Mouse (Mus musculus): ENCODE results near the gene Greb1. TPM values are rescaled to one million over a fixed set of nuclear protein-coding genes. Genes with fewer than 3 reads are reported as not detected.

Gene Greb1
- polyA plus RNA-seq, 1 experiment from 2014 or later, result 5.5 TPM

DNA sequence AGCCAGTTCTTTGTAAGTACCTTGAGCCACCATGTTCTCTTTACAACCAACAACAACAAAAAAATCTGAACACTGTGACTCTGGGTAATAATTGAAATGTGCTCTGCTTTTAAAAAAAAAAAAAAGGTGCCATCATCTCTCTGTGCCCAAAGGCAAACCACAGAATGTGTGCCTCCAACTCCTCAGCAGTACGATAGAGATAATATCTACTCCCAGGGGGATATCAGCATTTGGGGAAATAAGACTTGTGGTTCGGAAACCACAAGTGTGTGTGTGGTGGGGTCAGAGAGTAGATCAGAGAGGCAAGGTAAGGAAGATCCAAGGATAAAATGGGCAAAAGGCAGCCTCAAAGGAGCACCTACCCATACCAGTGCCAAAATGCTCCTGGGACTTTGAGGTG is 169.3 kb downstream of the Greb1 start:
- Histone ChIP-seq H3K27me3 (ENCODE audit: insufficient read depth, poor library complexity, severe bottlenecking) (no peaks in the 10 kb centered on the region), H3K9me3 (no peaks in the 10 kb centered on the region), H3K4me3 (no peak overlapping the region), H3K36me3 (no peaks in the 10 kb centered on the region), H3K4me1 (no peaks in the 10 kb centered on the region), H3K27ac (no peak overlapping the region)
- 70% methylated on average over 2 of the region's 2 CpGs for WGBS
- DNase-seq (ENCODE audit: low spot score), result no peak

GRCm38 (mm10) chr12:16630866-16631185 is 169.9 kb downstream of the Greb1 start:
- no peak overlapping the region for H3K27ac ChIP-seq
- DNase-seq (ENCODE audit: low spot score), result no peak
- H3K27me3 ChIP-seq (ENCODE audit: insufficient read depth, poor library complexity, severe bottlenecking), result no peaks in the 10 kb centered on the region
- no peaks in the 10 kb centered on the region for H3K9me3 ChIP-seq
- H3K36me3 ChIP-seq, result no peaks in the 10 kb centered on the region
- 90% methylated on average over 1 of the region's 1 CpGs for WGBS
- H3K4me1 ChIP-seq, result no peaks in the 10 kb centered on the region
- H3K4me3 ChIP-seq, result no peak overlapping the region

DNA sequence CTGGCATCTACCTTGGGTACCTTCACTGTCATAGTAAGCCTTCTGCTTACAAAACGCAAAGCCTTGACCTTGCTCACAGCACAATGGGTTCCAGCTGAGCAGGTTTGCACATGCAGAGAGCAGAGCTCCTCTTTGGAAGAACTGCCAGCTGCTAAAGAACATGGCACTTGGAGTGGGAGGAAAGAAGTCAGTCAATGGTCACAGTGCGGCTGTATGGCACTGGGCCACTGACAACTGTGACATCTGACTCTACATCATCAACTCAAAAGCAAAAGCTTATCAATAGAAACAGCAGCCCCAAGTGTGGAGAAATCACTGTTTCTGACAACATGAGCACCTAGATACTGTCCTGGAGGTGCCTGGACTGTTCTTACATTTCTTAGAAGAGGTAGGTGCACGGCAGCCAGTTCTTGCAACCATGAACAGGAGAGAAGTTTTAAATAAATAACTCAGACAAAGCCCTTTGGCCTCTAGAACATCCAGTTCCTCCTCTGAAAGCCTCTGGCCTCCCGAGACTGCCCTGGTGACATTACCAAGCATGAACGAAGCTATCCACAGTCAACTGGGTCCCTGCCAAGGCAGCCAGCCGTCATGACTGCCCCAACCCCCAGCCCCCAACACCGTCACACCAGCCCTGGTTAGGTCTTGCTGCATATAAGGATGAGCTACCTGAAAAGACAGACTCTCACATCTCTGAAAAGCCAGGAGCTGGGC is 170.4 kb downstream of the Greb1 start:
- no peak overlapping the region for H3K27ac ChIP-seq
- H3K4me1 ChIP-seq, result no peaks in the 10 kb centered on the region
- H3K36me3 ChIP-seq, result no peaks in the 10 kb centered on the region
- H3K4me3 ChIP-seq, result no peak overlapping the region
- WGBS, result 71% methylated on average over 7 of the region's 7 CpGs
- no peaks in the 10 kb centered on the region for H3K27me3 ChIP-seq (ENCODE audit: insufficient read depth, poor library complexity, severe bottlenecking)
- DNase-seq (ENCODE audit: low spot score), result no peak
- H3K9me3 ChIP-seq, result no peaks in the 10 kb centered on the region

Small RNAs within 50 kb of the gene (microRNA-seq; reads per million reads assigned to microRNA genes)
- not detected for gene Gm44305

Other genes with a start within 250 kb of the Greb1 start
- gene Lpin1, start 189.9 kb downstream of the Greb1 start, polyA plus RNA-seq (2016; fragmentation: Nextera tagmentation; extraction: Ambion mirVana), result 3.3 and 4.6 TPM in 2 replicates
- not detected in 2 replicates for gene Ntsr2, start 147.5 kb downstream of the Greb1 start, polyA plus RNA-seq (2016; fragmentation: Nextera tagmentation; extraction: Ambion mirVana)
- 52.8 and 63.4 TPM in 2 replicates for gene E2f6, start 10.1 kb upstream of the Greb1 start, polyA plus RNA-seq (2016; fragmentation: Nextera tagmentation; extraction: Ambion mirVana)
- 16.9 and 19.6 TPM in 2 replicates for gene Rock2, start 94.0 kb upstream of the Greb1 start, polyA plus RNA-seq (2016; fragmentation: Nextera tagmentation; extraction: Ambion mirVana)
- gene Pqlc3, start 199.5 kb upstream of the Greb1 start, polyA plus RNA-seq (2016; fragmentation: Nextera tagmentation; extraction: Ambion mirVana), result 4.1 and 4.4 TPM in 2 replicates
- gene 2410004P03Rik, start 210.8 kb upstream of the Greb1 start, polyA plus RNA-seq (2016; fragmentation: Nextera tagmentation; extraction: Ambion mirVana), result 0.18 and 0.19 TPM in 2 replicates

Data from heart, embryonic 10.5 days (tissue).